Mouse (Mus musculus) erythroblast, embryonic 14.5 days (primary cell): ENCODE results near the gene Rbm20. TPM values are rescaled to one million over a fixed set of nuclear protein-coding genes. Genes with fewer than 3 reads are reported as not detected.
"Not testable (repeated sequence)": the region's sequence is repeated elsewhere in the genome, so short reads cannot be mapped to it uniquely, and the experiment has no call there.

Experiments
- H3K27me3 ChIP-seq: 2 replicates; pipeline ENCODE4 v1.6.1; 2012; ENCODE audit warnings: inconsistent platforms; ENCODE audit not compliant: control insufficient read depth
- H3K36me3 ChIP-seq: 2 replicates; pipeline ENCODE4 v1.6.1; 2012; ENCODE audit warnings: mild to moderate bottlenecking, inconsistent platforms; ENCODE audit not compliant: control insufficient read depth
- H3K4me1 ChIP-seq: 2 replicates; pipeline ENCODE4 v1.6.1; 2012; ENCODE audit warnings: inconsistent platforms; ENCODE audit not compliant: control insufficient read depth
- H3K4me3 ChIP-seq: replicated peaks from 2 replicates; pipeline ENCODE3; 2012; ENCODE audit warnings: moderate library complexity, mild to moderate bottlenecking, inconsistent platforms
- H3K9me3 ChIP-seq: 2 replicates; pipeline ENCODE4 v1.6.1; 2012; ENCODE audit warnings: low read length, inconsistent platforms, mixed read lengths; ENCODE audit not compliant: control insufficient read depth
- GATA1 ChIP-seq: IDR thresholded peaks from 2 replicates; pipeline ENCODE4 v1.6.1; 2012; ENCODE audit warnings: low read length, inconsistent platforms, mixed read lengths
- TAL1 ChIP-seq: IDR thresholded peaks from 3 replicates; pipeline ENCODE4 v1.6.1; 2012; ENCODE audit warnings: low read length, inconsistent platforms, mixed read lengths
- polyA plus RNA-seq: library from polyadenylated mRNA; stranded (reverse); fragments of >175 nt; gene quantifications from 2 replicates; pipeline ENCODE4 v1.2.3, GENCODE M21; 2012

The Rbm20 gene
- polyA plus RNA-seq, 1 experiment: not detected

DNA sequence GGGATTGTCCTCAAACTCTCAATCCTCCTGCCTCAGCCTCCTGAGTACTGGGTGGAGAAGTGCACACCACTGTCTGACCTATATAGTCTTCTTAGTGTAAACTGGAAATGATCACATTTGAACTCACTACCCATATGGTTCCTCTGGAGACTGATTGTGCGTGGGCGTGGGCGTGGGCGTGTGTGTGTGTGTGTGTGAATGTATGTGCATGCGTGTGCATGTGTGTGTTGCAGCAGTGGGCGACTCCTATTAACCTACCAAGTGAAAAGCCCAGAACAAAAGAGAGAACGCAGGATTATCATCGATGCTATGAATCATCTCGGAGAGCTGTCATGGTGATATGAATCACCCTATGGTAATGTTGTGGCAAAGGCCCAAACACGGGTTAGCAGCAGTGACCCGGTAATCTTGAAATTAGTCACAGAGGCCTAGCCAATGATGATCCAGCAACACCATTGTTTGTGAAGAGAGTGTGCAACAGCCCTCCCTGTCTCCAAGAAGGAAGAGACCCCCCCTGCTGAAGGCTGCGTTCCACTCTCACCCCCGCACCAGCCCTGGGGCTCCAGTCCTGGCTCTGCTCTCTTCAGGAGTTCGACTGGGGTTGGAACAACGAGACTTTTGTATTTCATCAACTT is 123.4 kb downstream of the Rbm20 start:
- Histone ChIP-seq H3K9me3 (no peaks in the 10 kb centered on the region), H3K36me3 (no peaks in the 10 kb centered on the region), H3K4me1 (peaks cover 58% of the 10 kb centered on the region), H3K27me3 (no peaks in the 10 kb centered on the region), H3K4me3 (no peak overlapping the region)
- no peak for TF ChIP-seq TAL1
- no peak for TF ChIP-seq GATA1

GRCm38 (mm10) chr19:53801380-53801779 is 124.3 kb downstream of the Rbm20 start:
- Histone ChIP-seq H3K4me3 (no peak overlapping the region), H3K9me3 (no peaks in the 10 kb centered on the region), H3K4me1 (peaks cover 60% of the 10 kb centered on the region), H3K27me3 (no peaks in the 10 kb centered on the region), H3K36me3 (no peaks in the 10 kb centered on the region)
- no peak for TF ChIP-seq TAL1
- TF ChIP-seq GATA1: no peak

DNA sequence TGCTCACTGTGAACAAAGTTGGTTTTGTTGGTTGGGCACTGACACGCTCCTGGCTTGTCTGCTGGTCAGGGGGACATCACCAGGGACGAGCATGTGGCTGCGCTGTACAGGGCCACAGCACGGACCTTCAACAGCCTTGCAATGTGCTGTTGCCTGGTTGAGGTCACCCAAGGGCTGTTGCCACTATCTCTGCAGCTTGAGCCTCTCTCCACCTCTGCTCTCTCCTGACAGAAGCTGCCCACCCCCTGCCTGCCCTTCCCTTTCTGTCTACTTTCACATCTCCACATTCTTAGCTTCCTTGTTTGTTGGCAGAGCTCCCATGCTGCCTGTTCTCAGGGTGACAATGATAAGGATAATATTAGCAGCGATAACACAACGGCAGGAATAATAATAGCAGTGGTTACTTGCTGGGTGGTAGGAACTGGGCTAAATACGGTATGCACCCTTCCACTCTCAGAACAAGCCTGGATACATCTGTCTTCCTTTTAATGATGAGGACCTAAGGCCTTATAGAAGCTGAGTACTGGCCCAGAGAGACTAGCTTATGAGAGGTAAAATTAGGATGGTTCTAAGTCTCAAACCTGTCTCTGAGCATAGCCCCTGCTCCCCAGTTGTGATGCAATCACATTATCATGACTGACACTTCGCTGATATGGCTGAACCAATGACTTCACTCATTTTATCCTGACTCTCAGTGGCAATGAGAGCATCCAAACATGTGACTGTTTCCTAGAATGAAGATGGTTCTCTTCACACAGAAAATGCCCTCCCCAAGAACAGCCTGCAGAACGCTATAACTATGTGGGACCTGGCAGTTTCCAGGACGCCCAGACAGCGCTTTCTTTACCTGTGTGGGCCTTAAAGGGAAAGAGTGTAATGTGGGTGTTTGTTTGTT is 124.9 kb downstream of the Rbm20 start:
- H3K4me1 ChIP-seq: peaks cover 61% of the 10 kb centered on the region
- TF ChIP-seq GATA1 (no peak), TAL1 (no peak)
- no peaks in the 10 kb centered on the region for H3K27me3 ChIP-seq
- no peaks in the 10 kb centered on the region for H3K9me3 ChIP-seq
- no peaks in the 10 kb centered on the region for H3K36me3 ChIP-seq
- no peak overlapping the region for H3K4me3 ChIP-seq

DNA sequence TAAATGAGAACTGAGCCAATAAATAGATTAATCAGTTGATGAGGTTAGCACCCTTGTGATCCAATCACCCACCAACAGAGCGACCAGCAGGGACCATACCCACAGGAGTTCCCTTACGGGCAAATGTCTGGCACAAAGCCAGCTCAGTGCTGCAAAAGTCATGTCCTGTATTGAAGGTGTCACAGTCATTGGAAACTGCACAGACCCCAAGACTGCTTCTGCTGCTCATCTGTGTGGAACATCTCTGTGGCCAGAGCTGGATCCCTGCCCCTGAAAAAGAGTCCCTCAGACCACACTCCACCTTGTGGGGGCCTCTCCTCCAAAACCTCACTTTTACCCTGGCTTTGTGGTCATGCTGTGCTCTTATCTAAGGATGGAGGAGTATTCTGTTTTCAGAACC is 126.8 kb downstream of the Rbm20 start:
- H3K27me3 ChIP-seq: no peaks in the 10 kb centered on the region
- no peaks in the 10 kb centered on the region for H3K36me3 ChIP-seq
- no peaks in the 10 kb centered on the region for H3K9me3 ChIP-seq
- no peak for TF ChIP-seq TAL1
- no peak for TF ChIP-seq GATA1
- peaks cover 71% of the 10 kb centered on the region for H3K4me1 ChIP-seq
- no peak overlapping the region for H3K4me3 ChIP-seq

DNA sequence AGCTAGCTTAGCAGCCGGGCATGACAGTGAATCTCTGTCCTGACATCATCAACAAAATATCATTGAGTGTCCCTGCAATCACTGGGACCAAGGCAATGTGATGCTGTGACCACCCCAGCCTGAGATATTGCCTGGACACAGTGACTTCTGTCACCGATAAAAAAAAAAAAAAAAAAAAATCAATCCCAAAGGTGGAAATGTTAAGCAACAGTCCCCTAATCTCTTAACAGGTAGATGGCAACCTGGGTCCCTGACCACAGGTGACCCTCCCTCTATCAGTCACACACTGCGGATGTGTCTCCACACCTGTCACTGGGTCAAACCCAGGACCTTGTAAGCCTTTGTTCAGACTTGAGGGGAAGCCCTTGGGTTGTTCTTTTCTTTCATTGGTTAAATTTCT is 128.0 kb downstream of the Rbm20 start:
- Histone ChIP-seq H3K4me1 (peaks cover 72% of the 10 kb centered on the region), H3K4me3 (no peak overlapping the region), H3K9me3 (no peaks in the 10 kb centered on the region), H3K36me3 (no peaks in the 10 kb centered on the region), H3K27me3 (no peaks in the 10 kb centered on the region)
- TF ChIP-seq TAL1: no peak
- no peak for TF ChIP-seq GATA1

- Histone ChIP-seq H3K27me3 (no peaks in the 10 kb centered on the region), H3K4me3 (no peak overlapping the region), H3K9me3 (no peaks in the 10 kb centered on the region), H3K4me1 (peaks cover 72% of the 10 kb centered on the region), H3K36me3 (no peaks in the 10 kb centered on the region)
- TF ChIP-seq GATA1: no peak
- no peak for TF ChIP-seq TAL1
Observed at GRCm38 (mm10) chr19:53806126-53806525, 129.0 kb downstream of the Rbm20 start.

- H3K36me3 ChIP-seq: not testable (repeated sequence)
- peaks cover 68% of the 10 kb centered on the region for H3K4me1 ChIP-seq
Observed at GRCm38 (mm10) chr19:53806526-53807275, 129.6 kb downstream of the Rbm20 start.

DNA sequence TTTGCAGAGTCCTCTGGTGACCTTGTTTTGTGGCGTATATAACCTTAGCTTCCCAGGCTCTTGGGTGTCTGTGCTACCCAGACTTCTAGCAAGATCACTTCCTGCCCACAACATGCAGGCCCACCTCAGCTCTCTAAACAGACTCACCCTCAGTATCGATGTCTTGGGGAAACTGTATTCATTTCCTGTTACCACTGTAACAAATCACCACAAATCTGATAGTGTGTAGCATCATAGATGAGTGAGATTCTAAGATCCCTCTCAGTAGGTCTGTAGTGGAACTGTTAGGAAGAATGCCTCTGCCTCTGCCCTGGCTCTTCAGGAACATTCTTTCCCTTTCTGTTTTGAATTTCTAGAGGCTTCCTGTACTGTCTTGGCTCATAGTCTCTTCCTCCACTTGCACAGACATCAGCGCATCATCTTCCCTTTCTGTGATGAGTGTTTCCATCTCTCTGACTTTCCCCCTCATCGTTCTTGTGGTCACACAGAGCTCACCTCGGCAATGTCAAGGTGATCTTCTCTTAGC is 130.2 kb downstream of the Rbm20 start:
- H3K9me3 ChIP-seq: no peaks in the 10 kb centered on the region
- H3K4me3 ChIP-seq: no peak overlapping the region
- H3K27me3 ChIP-seq: no peaks in the 10 kb centered on the region
- no peak for TF ChIP-seq TAL1
- TF ChIP-seq GATA1: no peak
- H3K4me1 ChIP-seq: peaks cover 63% of the 10 kb centered on the region
- no peaks in the 10 kb centered on the region for H3K36me3 ChIP-seq

More at GRCm38 (mm10) chr19:53806526-53807275, 129.6 kb downstream of the Rbm20 start:
- not testable (repeated sequence) for H3K9me3 ChIP-seq, H3K4me3 ChIP-seq, H3K27me3 ChIP-seq
